Mouse (Mus musculus) right cerebral cortex, postnatal 14 days (tissue): Measurements from ENCODE around the gene Vps11.
"Not testable (repeated sequence)": the region's sequence is repeated elsewhere in the genome, so short reads cannot be mapped to it uniquely, and the experiment has no call there.

ENCODE experiments used
- DNase-seq: peaks from one replicate; pipeline ENCODE4 v3.0.0; 2022

Vps11 gene

DNA sequence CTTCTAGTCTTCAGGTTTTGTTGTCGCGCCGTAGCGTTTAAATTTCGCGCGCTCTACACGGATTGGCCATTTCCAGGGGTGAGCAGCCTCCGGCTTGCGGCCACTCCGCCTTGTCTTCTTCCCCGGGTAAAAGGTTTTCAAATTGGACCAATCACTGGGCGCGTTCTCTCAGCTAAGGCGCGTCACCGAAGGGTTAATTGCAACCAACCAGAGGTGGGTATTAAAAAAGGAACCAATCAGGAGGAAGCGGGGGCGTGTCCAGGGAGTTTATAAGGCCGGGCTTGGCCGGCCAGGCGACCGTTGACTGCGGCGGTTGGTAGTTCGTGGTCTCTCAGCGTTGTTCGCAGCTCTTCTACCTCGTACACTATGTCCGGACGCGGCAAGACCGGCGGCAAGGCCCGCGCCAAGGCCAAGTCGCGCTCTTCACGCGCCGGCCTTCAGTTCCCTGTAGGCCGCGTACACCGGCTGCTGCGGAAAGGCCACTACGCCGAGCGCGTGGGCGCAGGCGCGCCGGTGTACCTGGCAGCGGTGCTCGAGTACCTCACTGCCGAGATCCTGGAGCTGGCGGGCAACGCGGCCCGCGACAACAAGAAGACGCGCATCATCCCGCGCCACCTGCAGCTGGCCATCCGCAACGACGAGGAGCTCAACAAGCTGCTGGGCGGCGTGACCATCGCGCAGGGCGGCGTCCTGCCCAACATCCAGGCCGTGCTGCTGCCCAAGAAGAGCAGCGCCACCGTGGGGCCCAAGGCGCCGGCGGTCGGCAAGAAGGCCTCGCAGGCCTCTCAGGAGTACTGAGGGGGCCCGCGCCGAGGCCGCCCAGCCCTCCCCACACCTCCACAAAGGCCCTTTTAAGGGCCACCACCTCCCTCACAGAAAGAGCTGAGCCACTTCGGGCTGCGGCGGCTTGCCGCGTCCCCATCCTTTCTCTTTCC lies 26.8 kb downstream of the Vps11 start, which contains the start of gene H2afx:
Gene H2afx (plus strand): TSS at position 299 of the 935 bp plus-strand sequence.
- DNase-seq, result peak; percentile 94

GRCm38 (mm10) chr9:44332918-44333638 lies 28.4 kb downstream of the Vps11 start:
- no peak for DNase-seq

DNA sequence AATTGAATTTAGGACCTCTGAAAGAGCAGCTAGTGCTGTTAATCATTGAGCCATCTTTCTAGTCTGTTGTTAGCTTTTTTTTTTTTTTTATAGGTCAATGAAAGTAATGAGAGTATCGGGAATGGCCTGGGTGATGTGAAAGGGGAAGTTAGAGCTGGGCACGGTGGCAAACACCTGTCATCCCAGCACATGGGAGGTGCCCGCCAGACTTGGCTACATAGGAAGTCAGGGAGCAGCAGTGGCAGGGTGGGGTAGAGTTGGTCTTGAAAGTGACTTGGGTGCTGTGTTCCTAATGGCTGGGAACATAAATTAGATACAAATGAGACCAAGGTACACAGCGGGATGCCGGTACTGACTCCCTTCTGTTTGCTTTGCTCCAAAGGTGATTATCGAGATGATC lies 30.7 kb downstream of the Vps11 start:
- peak; percentile 0 for DNase-seq

DNA sequence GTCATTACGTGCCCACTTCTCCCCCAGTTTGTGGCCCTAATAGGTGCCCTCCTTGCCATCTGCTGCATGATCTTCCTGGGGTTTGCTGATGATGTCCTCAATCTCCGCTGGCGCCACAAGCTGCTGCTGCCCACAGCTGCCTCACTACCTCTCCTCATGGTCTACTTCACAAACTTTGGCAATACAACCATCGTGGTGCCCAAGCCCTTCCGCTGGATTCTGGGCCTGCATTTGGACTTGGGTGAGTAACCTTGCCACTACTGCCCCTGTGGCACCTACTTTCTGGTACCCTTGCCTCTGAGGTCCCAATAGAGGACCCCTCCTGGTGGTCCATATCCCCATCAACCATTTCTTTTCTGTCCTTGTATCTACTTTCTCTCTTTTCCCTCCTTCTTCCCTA lies 33.5 kb downstream of the Vps11 start:
- no peak for DNase-seq

DNA sequence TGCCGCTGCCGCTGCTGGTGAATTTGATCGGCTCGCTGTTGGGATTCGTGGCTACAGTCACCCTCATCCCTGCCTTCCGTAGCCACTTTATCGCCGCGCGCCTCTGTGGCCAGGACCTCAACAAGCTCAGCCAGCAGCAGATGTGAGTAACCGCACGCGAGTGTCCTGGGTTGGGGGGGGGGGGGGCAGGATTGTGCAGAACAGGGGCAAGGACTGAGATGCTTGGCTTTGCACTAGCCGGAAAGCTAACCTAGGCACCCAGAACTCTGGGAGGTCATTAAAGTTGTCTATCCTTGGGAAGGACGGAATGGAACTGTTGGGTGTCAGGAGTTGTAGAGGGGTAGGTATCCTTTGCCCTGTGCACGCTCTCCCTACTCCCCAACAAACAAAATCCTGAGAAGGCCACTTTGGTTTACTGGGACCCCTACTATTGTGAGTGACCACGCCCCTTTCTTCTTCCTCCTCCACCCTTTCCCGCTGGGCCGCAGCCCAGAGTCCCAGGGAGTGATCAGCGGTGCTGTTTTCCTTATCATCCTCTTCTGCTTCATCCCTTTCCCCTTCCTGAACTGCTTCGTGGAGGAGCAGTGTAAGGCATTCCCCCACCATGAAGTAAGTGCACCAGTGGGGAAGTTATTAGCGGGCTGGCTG lies 34.3 kb downstream of the Vps11 start:
- DNase-seq, result no peak

GRCm38 (mm10) chr9:44326371-44327063 lies 35.0 kb downstream of the Vps11 start:
- DNase-seq, result peak; percentile 73

- no peak for DNase-seq
These were observed 35.6 kb downstream of the Vps11 start, which contains the start of gene Dpagt1 for GRCm38 (mm10) chr9:44325768-44326370. Dpagt1 (plus strand) TSS chr9:44326019.

DNA sequence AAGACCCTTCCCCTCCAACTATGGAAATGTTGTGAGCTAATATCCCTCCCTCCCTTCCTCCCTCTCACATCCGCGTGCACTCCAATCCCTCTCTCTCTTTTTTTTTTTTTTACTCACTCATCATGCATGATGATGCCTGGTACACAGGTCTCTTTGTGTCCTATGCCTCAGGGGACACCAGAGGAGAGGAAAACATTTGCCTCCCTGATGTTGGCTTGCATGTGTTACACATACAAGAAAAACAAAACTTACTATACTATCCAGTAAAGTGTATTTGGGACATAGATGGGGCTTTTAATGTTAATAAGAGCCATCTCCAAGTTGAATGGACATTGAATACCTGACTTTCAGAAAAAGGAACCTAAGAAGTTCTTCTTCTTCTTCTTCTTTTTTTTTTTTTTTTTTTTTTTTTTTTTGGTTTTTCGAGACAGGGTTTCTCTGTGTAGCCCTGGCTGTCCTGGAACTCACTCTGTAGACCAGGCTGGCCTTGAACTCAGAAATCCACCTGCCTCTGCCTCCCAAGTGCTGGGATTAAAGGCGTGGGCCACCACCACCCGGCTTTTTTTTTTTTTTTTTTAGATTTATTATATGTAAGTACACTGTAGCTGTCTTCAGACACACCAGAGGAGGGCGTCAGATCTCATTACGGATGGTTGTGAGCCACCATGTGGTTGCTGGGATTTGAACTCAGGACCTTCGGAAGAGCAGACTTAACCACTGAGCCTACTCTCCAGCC lies 36.3 kb downstream of the Vps11 start:
- DNase-seq, result not testable (repeated sequence)

- DNase-seq, result no peak
These were observed 37.3 kb downstream of the Vps11 start for GRCm38 (mm10) chr9:44324147-44324546.

DNA sequence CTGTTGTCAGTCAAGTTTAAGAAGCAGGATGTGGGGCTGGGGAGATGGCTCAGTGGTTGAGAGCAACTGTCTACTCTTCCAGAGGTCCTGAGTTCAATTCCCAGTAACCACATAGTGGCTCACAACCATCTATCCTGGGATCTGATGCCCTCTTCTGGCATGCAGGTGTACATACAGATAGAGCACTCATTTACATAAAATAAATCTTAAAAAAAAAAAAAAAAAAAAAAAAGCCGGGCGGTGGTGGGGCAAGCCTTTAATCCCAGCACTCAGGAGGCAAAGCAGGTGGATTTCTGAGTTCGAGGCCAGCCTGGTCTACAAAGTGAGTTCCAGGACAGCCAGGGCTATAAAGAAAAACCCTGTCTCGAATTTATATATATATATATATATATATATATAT lies 37.8 kb downstream of the Vps11 start:
- not testable (repeated sequence) for DNase-seq

- DNase-seq, result no peak
These were observed 40.7 kb downstream of the Vps11 start for GRCm38 (mm10) chr9:44320799-44321133.

DNA sequence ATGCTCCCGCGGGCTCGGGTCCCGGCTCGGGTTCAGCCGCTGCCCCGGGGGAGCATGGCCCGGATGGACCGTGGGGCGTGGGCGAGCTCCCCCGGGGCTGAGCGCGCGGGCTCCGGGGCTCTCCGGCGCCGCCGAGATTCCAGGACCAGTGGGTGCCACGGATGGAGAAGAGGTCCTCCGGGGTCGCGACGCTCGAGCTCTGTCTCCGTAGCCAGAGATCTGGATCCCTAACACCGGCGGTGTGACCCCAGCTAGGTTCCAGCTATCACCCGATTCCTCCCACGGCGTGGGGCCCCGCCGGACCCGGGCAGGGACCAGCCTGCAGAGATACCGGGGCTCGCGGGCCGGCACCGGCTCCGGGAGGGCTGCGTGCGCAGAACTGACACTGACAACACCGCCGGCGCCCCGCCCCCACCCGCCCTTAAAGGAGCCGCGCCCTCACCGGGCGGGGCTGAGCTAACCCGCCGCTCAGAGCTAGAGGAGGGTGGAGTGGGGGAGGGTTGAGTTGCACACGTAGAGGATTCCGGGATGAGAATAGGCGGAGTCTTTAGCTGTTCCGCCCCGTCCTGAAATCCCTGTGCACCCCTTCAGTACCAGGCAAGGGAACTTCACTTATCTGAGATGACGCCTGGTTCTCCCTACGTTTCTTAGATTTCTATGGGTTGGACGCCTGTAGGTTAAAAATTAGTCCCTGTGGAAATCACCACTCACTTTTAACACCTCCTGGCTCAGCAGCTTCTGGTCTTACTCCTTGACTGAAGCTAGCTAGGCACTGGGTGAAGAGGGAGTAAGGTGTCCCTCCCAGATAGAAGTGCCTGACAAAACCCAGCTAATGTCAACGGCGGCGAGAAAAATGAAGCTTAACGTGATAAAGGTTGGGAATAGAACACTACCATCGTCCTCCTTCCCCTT lies 41.3 kb downstream of the Vps11 start, which contains the start of gene C2cd2l:
Gene C2cd2l (minus strand): TSS at position 399 of the 912 bp plus-strand sequence.
- peak; percentile 91 for DNase-seq

DNA sequence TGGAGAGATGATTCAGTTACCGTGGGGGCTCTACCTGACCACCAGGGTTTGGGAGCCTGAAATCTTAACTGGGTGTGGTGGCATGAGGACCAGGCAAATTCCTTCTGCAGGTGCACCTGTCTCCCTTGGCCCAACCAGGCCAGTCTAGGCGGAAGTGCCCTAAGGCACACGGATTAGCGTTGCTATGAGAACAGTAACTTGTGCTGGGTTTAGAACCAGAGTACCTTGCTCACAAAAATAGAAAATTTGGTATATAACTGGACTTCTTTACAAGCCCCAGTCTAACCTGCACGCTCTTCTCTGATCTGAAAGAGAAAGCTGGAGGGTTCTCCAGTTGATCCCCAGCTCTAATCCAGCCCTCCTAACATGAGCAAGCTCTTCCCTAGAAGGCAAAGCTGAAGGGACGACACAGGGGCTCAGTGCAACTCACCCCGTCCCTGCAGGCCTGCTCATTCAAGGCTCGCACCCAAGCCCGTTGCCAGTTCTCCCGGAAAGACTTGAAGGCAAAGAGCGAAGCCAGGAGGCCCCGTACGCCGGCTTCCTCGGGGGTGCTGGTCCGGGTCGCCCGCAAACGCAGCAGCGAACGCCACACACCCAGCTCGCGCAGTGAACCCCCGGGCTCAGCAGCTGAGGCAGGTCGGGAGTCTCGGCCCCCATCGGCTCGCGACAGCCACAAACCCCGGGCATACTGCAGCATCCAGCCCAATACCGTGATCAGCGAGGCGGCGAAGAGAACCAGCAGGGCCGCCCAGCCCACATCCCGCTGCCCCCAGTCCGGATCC lies 42.2 kb downstream of the Vps11 start:
- DNase-seq, result peak; percentile 38

GRCm38 (mm10) chr9:44318826-44319095 lies 42.7 kb downstream of the Vps11 start:
- DNase-seq, result no peak

DNA sequence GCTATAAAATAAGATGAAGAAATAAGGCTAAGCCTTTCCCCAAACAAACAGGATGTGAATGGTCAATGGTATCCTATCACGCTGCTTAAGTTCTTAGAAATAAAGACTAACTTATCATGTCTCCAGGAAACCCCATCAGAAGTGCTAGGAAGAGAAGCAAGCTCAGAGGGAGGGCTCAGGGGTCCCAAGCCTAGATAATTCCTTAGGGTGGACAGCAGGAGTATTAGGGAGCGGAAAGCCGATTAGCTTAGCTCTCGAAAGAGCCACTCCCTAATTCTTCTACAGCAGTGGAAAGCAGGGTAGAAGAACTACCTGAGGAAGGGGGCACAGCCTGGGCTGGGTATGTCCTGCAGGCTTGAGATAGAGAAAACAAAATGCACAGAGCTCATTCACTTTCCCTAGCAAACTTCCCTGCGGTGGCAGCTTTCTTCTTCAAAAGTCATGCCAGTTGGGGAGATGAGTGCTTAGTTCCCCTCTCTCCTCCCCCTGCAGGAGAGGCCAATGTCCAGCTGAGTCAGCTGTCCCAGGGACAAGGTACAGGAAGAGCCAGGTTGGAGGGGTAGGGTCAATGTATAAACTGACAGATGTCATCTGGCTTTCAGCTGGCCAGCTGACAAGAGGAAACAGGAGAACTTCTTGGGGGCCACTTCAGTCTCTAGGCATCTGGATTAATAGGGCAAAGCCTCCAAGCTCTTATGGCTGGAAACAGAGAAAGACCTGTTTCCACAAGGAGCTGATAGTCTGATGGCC lies 43.2 kb downstream of the Vps11 start:
- no peak for DNase-seq

DNA sequence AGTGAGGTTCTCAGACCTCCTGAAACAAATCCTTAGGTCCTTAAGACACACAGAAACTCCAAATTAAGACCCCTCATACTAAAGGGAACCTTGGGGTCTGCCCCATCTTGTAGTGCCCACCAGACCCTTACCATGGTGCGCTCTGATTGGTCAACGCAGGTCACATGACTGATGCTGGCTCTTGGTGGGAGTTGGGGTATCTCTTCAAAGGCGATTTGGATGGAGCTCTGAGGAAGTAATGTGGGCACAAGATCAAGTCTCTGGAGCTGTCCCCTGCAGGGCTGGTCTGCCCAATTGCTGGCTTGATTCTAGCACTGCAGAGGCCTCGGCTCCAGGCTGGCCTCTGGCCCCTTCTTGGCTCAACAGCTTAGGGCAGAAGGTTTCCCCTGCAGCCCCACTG lies 44.0 kb downstream of the Vps11 start:
- no peak for DNase-seq

- DNase-seq, result no peak
These were observed 46.6 kb downstream of the Vps11 start for GRCm38 (mm10) chr9:44314910-44315309.

DNA sequence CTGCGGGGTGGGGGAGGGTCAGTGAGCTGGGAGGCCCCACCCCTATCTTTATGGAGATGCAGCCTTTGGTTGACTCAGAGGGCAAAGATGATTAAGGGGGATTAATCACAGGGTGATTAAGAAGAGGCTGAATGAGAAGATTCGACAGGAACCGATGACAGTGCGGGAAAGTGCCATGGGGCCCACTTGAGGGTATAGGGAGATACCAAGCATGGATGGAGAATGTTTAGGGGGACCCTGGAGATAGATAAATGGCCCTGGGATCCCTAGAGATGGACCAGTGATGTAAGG lies 47.3 kb downstream of the Vps11 start:
- no peak for DNase-seq
